Mouse (Mus musculus) neural tube, embryonic 14.5 days (tissue): ENCODE measurements at regions not wholly inside any gene's neighbourhood (a gene's known extent, or its start where the extent isn't known, plus 50 kb on each side); places are given as distances from the start of the nearest gene placed in this dataset.

ENCODE experiments used
- ATAC-seq: fragments of 200-750 bp; cut with Nextera tagmentation; 2 replicates; pipeline ENCODE4 v1.8.0; 2017; ENCODE audit warnings: low read depth, mild to moderate bottlenecking, moderate TSS enrichment, moderate library complexity
- H3K27ac ChIP-seq: fragments of 300-500 bp; sonication (generic); 2 replicates; pipeline ENCODE4 v1.5.1; 2014; ENCODE audit warnings: low read depth, mild to moderate bottlenecking, control low read depth, low read length, moderate library complexity, mixed read lengths
- H3K27me3 ChIP-seq: fragments of 300-500 bp; sonication (generic); 2 replicates; pipeline ENCODE4 v1.6.1; 2014; ENCODE audit warnings: low read length; ENCODE audit not compliant: control insufficient read depth, insufficient read depth
- H3K36me3 ChIP-seq: fragments of 300-500 bp; sonication (generic); 2 replicates; pipeline ENCODE4 v1.6.1; 2014; ENCODE audit warnings: low read length, mixed read lengths; ENCODE audit not compliant: control insufficient read depth, insufficient read depth
- H3K4me1 ChIP-seq: fragments of 300-500 bp; sonication (generic); 2 replicates; pipeline ENCODE4 v1.6.1; 2014; ENCODE audit warnings: low read length; ENCODE audit not compliant: control insufficient read depth, insufficient read depth
- H3K4me2 ChIP-seq: fragments of 300-500 bp; sonication (generic); 2 replicates; pipeline ENCODE4 v1.6.1; 2014; ENCODE audit warnings: mild to moderate bottlenecking, low read depth, low read length, control low read depth
- H3K4me3 ChIP-seq: fragments of 300-500 bp; sonication (generic); 2 replicates; pipeline ENCODE4 v1.5.1; 2014; ENCODE audit warnings: low read depth, low read length, control low read depth, mixed read lengths
- H3K9ac ChIP-seq: fragments of 300-500 bp; sonication (generic); replicated peaks from 2 replicates; pipeline ENCODE4 v1.6.1; 2014; ENCODE audit warnings: low read depth, mild to moderate bottlenecking, control low read depth, low read length, mixed read lengths
- H3K9me3 ChIP-seq: fragments of 300-500 bp; sonication (generic); 2 replicates; pipeline ENCODE4 v1.6.1; 2016; ENCODE audit warnings: low read length; ENCODE audit not compliant: control insufficient read depth
- WGBS: fragments of 180-500 bp; shearing (Covaris S2); extraction: QIAGEN DNeasy Blood & Tissue Kit; methylation state at CpG from one replicate; pipeline ENCODE4 v1.1.7; 2014; 5-methylcytosine and 5-hydroxymethylcytosine counted together

DNA sequence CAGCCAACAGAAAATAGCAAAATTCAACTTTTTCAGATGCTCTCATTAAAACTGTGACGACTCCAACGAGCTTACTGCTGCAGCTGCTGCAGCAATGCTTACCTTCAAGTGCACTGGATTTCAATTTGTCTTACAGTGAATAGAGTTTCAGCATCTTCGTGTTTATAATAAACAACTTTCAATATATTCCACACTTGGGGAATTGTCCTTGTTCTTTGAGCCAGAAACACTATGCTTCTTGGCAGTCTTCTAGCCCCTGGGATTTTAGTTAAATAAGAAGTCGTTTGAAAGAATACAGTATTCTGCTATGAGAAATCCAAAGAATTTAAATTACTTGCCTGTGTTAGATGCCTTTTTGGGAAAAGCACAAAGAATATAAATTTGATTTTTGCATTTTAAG is 381.9 kb upstream of the Kcnd2 start:
- H3K4me2 ChIP-seq = no peak overlapping the region
- WGBS = 68% methylated on average over 4 of the region's 4 CpGs

GRCm38 (mm10) chr6:20840149-20840548 is 375.2 kb upstream of the Kcnd2 start:
- Histone ChIP-seq H3K36me3 (no peaks in the 10 kb centered on the region), H3K4me1 (no peaks in the 10 kb centered on the region), H3K9me3 (no peaks in the 10 kb centered on the region), H3K9ac (no peak overlapping the region), H3K27ac (no peak overlapping the region), H3K4me2 (no peak overlapping the region), H3K27me3 (no peaks in the 10 kb centered on the region), H3K4me3 (no peak overlapping the region)
- 38% methylated on average over 3 of the region's 3 CpGs for WGBS
- 0 out of 2 replicates have a peak, but pooled peaks have one; percentile 17 for ATAC-seq

More for the DNA sequence above, 381.9 kb upstream of the Kcnd2 start:
- Histone ChIP-seq H3K27ac (no peak overlapping the region), H3K36me3 (no peaks in the 10 kb centered on the region), H3K27me3 (no peaks in the 10 kb centered on the region), H3K4me3 (no peak overlapping the region), H3K9ac (no peak overlapping the region), H3K9me3 (no peaks in the 10 kb centered on the region), H3K4me1 (no peaks in the 10 kb centered on the region)
- no peak for ATAC-seq
